Mouse (Mus musculus) myocyte (in vitro differentiated cells): ENCODE data around the gene Stk11. TPM values are rescaled to one million over a fixed set of nuclear protein-coding genes. Genes with fewer than 3 reads are reported as not detected.

Experiments
- H3K27me3 ChIP-seq: one replicate; pipeline ENCODE4 v1.6.1; 2011; ENCODE audit not compliant: control insufficient read depth, insufficient read depth, insufficient read length
- H3K36me3 ChIP-seq: one replicate; pipeline ENCODE4 v1.6.1; 2011; ENCODE audit not compliant: control insufficient read depth, insufficient read depth
- H3K4me2 ChIP-seq: one replicate; pipeline ENCODE4 v1.6.1; 2011; ENCODE audit warnings: low read depth, control low read depth
- H3K4me3 ChIP-seq: one replicate; pipeline ENCODE4 v1.5.1; 2011; ENCODE audit warnings: mild to moderate bottlenecking, control low read depth, moderate library complexity
- H3K79me2 ChIP-seq: one replicate; pipeline ENCODE4 v1.6.1; 2011; ENCODE audit not compliant: control insufficient read depth, insufficient read depth
- H3ac ChIP-seq: one replicate; pipeline ENCODE4 v1.6.1; 2011; ENCODE audit not compliant: control insufficient read depth, insufficient read length
- CEBPB ChIP-seq: IDR thresholded peaks from 2 replicates; pipeline ENCODE4 v1.6.1; 2011; ENCODE audit warnings: mild to moderate bottlenecking, moderate library complexity; ENCODE audit not compliant: poor library complexity, insufficient read depth, severe bottlenecking
- E2F4 ChIP-seq: IDR thresholded peaks from one replicate; pipeline ENCODE4 v1.6.1; 2011; ENCODE audit warnings: mild to moderate bottlenecking, control low read depth, moderate library complexity; ENCODE audit not compliant: insufficient read depth
- MAX ChIP-seq: IDR thresholded peaks from one replicate; pipeline ENCODE4 v1.6.1; 2011; ENCODE audit warnings: low read depth, mild to moderate bottlenecking, control low read depth
- MYOD1 ChIP-seq, 3 experiments: IDR thresholded peaks; one replicate each; pipeline ENCODE4 v1.6.1; 2011; ENCODE audit warnings: control low read depth in 2 of 3, low read depth in 2 of 3, mild to moderate bottlenecking in 2 of 3, moderate library complexity in 1 of 3; ENCODE audit not compliant: insufficient read length in 2 of 3, control insufficient read depth in 1 of 3
- MYOG ChIP-seq, 3 experiments: IDR thresholded peaks; one replicate each; pipeline ENCODE4 v1.6.1; 2011; ENCODE audit warnings: control low read depth in 2 of 3, low read depth in 2 of 3, mild to moderate bottlenecking in 2 of 3; ENCODE audit not compliant: insufficient read length in 2 of 3, control insufficient read depth in 1 of 3, insufficient read depth in 1 of 3
- POLR2A ChIP-seq: IDR thresholded peaks from one replicate; pipeline ENCODE4 v1.6.1; 2011; ENCODE audit warnings: low read depth, mild to moderate bottlenecking, control low read depth, moderate library complexity; ENCODE audit not compliant: insufficient read length
- POLR2AphosphoS2 ChIP-seq: IDR thresholded peaks from one replicate; pipeline ENCODE4 v1.6.1; 2011; ENCODE audit warnings: low read depth, control low read depth; ENCODE audit not compliant: insufficient read length
- REST ChIP-seq: IDR thresholded peaks from one replicate; pipeline ENCODE4 v1.6.1; 2011; ENCODE audit warnings: mild to moderate bottlenecking, control low read depth, moderate library complexity; ENCODE audit not compliant: insufficient read depth, insufficient read length
- SRF ChIP-seq: IDR thresholded peaks from one replicate; pipeline ENCODE4 v1.6.1; 2011; ENCODE audit warnings: low read depth; ENCODE audit not compliant: control insufficient read depth, insufficient read length
- TCF12 ChIP-seq: IDR thresholded peaks from one replicate; pipeline ENCODE4 v1.6.1; 2011; ENCODE audit warnings: mild to moderate bottlenecking, control low read depth; ENCODE audit not compliant: poor library complexity, insufficient read depth, severe bottlenecking
- TCF3 ChIP-seq: IDR thresholded peaks from one replicate; pipeline ENCODE4 v1.6.1; 2011; ENCODE audit warnings: low read depth, control low read depth; ENCODE audit not compliant: insufficient read length
- USF1 ChIP-seq: IDR thresholded peaks from one replicate; pipeline ENCODE4 v1.6.1; 2011; ENCODE audit warnings: low read depth, mild to moderate bottlenecking, control low read depth, moderate library complexity
- polyA plus RNA-seq: library from polyadenylated mRNA; unstranded; fragments of >200 nt; fragmentation: generic; extraction: Trizol; gene quantifications from one replicate; pipeline ENCODE4 v1.2.1, GENCODE M21; 2012; ENCODE audit warnings: missing spikeins

The Stk11 gene
- polyA plus RNA-seq, 1 experiment = 150 TPM

DNA sequence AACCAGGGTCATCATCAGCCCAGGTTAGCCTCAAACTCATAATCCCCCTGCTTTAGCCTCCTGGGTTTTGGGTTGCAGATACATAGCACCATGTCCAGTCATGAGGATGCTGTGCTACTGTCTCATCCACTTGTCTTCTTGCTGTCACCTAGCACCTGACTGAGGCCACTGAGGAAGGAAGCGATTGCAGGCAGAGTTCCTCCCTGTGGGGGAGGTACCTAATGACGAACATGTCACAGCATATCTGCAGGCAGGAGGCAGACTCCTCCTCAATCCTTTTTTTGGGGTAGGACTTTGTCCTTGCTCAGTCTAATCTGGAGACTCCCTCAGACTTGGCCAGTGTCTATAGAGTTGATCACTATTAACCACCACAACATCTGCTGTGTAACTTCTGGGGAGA, 6.0 kb downstream of the Stk11 start:
- Histone ChIP-seq H3K4me2 (no peak overlapping the region), H3K4me3 (no peak overlapping the region), H3K27me3 (no peaks in the 10 kb centered on the region), H3K79me2 (peaks cover 89% of the 10 kb centered on the region), H3K36me3 (peaks cover 11% of the 10 kb centered on the region), H3ac (no peak overlapping the region)
- no peak for TF ChIP-seq MAX
- TF ChIP-seq POLR2A = no peak
- no peak for TF ChIP-seq E2F4
- TF ChIP-seq MYOD1 (IDR thresholded peaks at IDR 0.05; ENCODE audit: control insufficient read depth in 1 of 3, insufficient read length in 2 of 3, low read depth in 2 of 3) = no peak
- no peak for TF ChIP-seq SRF
- no peak for TF ChIP-seq CEBPB
- no peak for TF ChIP-seq USF1
- no peak for TF ChIP-seq POLR2AphosphoS2
- TF ChIP-seq TCF12 = no peak

DNA sequence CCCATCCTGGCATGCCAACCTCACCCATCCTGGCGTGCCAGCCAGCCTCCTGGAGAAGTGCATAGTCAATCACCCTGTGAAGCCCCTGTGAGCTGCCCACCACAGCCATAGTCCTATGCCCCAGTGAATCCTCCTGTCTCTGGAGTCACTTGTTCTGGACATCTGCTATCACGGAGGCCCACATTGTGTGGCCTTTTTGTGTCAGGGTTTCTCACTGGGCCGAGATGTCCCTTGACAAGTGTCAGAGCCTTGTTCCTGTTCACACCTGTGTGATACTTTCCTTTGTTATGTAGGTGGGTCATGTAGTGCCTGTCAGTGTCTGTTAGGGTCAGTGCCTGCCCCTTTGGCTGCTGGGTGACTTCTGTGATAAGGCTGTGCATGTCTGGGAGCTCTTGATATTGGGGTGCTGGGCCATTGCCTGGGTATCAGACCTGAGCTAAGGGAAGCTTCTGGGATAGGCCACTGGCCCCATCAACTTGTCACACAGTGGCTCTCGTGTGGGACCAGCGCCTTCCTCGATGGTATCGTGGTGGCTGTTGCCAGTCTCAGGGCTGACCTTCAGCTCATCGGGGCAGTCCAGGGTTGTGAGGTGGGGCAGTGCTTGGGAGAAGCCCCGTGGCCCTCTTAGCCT, 8.4 kb downstream of the Stk11 start:
- Histone ChIP-seq H3K27me3 (no peaks in the 10 kb centered on the region), H3ac (no peak overlapping the region), H3K4me2 (no peak overlapping the region), H3K36me3 (peaks cover 11% of the 10 kb centered on the region), H3K4me3 (no peak overlapping the region), H3K79me2 (peaks cover 70% of the 10 kb centered on the region)
- TF ChIP-seq CEBPB (no peak), MAX (no peak), TCF3 (no peak), REST (no peak), POLR2AphosphoS2 (no peak), MYOG (IDR thresholded peaks at IDR 0.05; ENCODE audit: control insufficient read depth in 1 of 3, insufficient read depth in 1 of 3, insufficient read length in 2 of 3, low read depth in 2 of 3) (no peak), USF1 (no peak), MYOD1 (IDR thresholded peaks at IDR 0.05; ENCODE audit: control insufficient read depth in 1 of 3, insufficient read length in 2 of 3, low read depth in 2 of 3) (no peak), TCF12 (no peak), POLR2A (no peak), SRF (no peak), E2F4 (no peak)

DNA sequence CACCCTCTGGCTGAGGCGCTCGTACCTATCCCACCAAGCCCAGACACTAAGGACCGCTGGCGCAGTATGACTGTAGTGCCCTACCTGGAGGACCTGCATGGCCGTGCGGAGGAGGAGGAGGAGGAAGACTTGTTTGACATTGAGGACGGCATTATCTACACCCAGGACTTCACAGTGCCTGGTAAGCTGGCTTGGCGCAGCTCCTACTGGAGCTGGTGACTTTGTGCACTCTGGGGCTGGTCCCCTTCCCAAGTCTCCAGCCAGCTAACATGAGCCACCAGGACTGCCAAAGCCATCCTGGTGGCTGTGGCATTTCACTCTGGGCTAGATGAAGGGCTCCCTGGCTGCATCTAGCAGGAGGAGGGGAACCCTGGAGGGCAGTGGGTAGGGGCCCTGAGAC, 12.3 kb downstream of the Stk11 start:
- TF ChIP-seq POLR2AphosphoS2 = peak; percentile 8
- no peak for TF ChIP-seq TCF12
- Histone ChIP-seq H3K4me2 (no peak overlapping the region), H3ac (no peak overlapping the region), H3K4me3 (no peak overlapping the region), H3K36me3 (peaks cover 6% of the 10 kb centered on the region), H3K27me3 (no peaks in the 10 kb centered on the region), H3K79me2 (peaks cover 31% of the 10 kb centered on the region)

GRCm38 (mm10) chr10:80129846-80130245, 14.2 kb downstream of the Stk11 start:
- Histone ChIP-seq H3K79me2 (peaks cover 12% of the 10 kb centered on the region), H3K27me3 (no peaks in the 10 kb centered on the region), H3K4me3 (no peak overlapping the region), H3K4me2 (no peak overlapping the region), H3ac (no peak overlapping the region), H3K36me3 (peaks cover 6% of the 10 kb centered on the region)
- no peak for TF ChIP-seq MYOG (IDR thresholded peaks at IDR 0.05; ENCODE audit: control insufficient read depth in 1 of 3, insufficient read depth in 1 of 3, insufficient read length in 2 of 3, low read depth in 2 of 3)
- TF ChIP-seq E2F4 = no peak
- TF ChIP-seq MYOD1 (IDR thresholded peaks at IDR 0.05; ENCODE audit: control insufficient read depth in 1 of 3, insufficient read length in 2 of 3, low read depth in 2 of 3) = no peak
- no peak for TF ChIP-seq TCF3
- TF ChIP-seq USF1 = no peak
- TF ChIP-seq CEBPB = no peak
- no peak for TF ChIP-seq SRF
- TF ChIP-seq POLR2A = no peak
- no peak for TF ChIP-seq TCF12
- TF ChIP-seq REST = no peak
- no peak for TF ChIP-seq POLR2AphosphoS2
- no peak for TF ChIP-seq MAX

DNA sequence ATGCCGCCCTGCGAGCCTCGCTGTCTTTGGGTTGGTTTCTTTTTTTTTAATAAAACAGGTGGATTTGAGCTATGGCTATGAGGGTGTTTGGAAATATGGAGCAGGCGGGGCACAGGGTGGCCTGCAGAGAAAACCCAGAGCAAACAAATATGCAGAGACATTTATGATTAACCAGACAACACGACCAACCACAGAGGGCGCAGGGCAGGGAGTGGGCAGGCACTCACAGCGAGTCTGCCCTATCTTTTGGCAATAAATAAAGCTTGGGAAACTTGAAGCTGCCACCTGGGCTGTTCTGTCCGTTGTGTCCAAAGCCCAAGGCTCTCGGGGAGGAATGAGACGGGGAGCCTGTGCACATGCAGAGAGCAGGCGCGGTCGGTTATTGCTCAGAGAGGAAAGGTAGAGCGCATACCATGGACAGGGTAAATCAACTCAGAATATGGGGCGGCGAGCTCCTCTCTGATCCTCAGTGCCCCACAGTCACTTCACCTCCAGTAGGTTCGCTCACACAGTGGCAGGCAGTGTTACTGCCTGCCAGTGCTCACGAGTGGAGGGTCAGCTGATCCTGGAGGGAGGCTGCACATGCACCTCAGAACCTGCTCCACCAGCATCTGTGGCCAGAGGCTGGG, 14.9 kb downstream of the Stk11 start:
- TF ChIP-seq MAX = no peak
- no peak for TF ChIP-seq E2F4
- no peak for TF ChIP-seq SRF
- H3ac ChIP-seq = no peak overlapping the region
- H3K36me3 ChIP-seq = peaks cover 6% of the 10 kb centered on the region
- peaks cover 7% of the 10 kb centered on the region for H3K79me2 ChIP-seq
- H3K27me3 ChIP-seq = no peaks in the 10 kb centered on the region
- H3K4me3 ChIP-seq = no peak overlapping the region
- H3K4me2 ChIP-seq = no peak overlapping the region
